Mouse (Mus musculus) neural tube, embryonic 12.5 days (tissue): ENCODE data around the gene Lpp. TPM values are rescaled to one million over a fixed set of nuclear protein-coding genes. Genes with fewer than 3 reads are reported as not detected.

Experiments used
- ATAC-seq: fragments of 200-750 bp; cut with Nextera tagmentation; 2 replicates; pipeline ENCODE4 v1.8.0; 2017; ENCODE audit warnings: low read depth, mild to moderate bottlenecking, moderate TSS enrichment, moderate library complexity; ENCODE audit not compliant: low FRiP score
- H3K27ac ChIP-seq: fragments of 300-500 bp; sonication (generic); 2 replicates; pipeline ENCODE4 v1.5.1; 2016
- H3K27me3 ChIP-seq: fragments of 300-500 bp; sonication (generic); replicated peaks from 2 replicates; pipeline ENCODE4 v1.6.1; 2016; ENCODE audit warnings: mild to moderate bottlenecking
- H3K36me3 ChIP-seq: fragments of 300-500 bp; sonication (generic); 2 replicates; pipeline ENCODE4 v1.6.1; 2016; ENCODE audit warnings: mild to moderate bottlenecking
- H3K4me1 ChIP-seq: fragments of 300-500 bp; sonication (generic); 2 replicates; pipeline ENCODE4 v1.6.1; 2016
- H3K4me2 ChIP-seq: fragments of 300-500 bp; sonication (generic); replicated peaks from 2 replicates; pipeline ENCODE4 v1.6.1; 2016; ENCODE audit warnings: mild to moderate bottlenecking
- H3K4me3 ChIP-seq: fragments of 300-500 bp; sonication (generic); 2 replicates; pipeline ENCODE4 v1.5.1; 2016
- H3K9ac ChIP-seq: fragments of 300-500 bp; sonication (generic); 2 replicates; pipeline ENCODE4 v1.6.1; 2016; ENCODE audit warnings: mild to moderate bottlenecking
- H3K9me3 ChIP-seq: fragments of 300-500 bp; sonication (generic); 2 replicates; pipeline ENCODE4 v1.6.1; 2016; ENCODE audit warnings: mild to moderate bottlenecking
- WGBS: fragments of 180-500 bp; shearing (Covaris S2); methylation state at CpG from one replicate; pipeline ENCODE4 v1.1.7; 2016; 5-methylcytosine and 5-hydroxymethylcytosine counted together
- polyA plus RNA-seq: library from polyadenylated mRNA; unstranded; fragments of >200 nt; fragmentation: Nextera tagmentation; extraction: Ambion mirVana; gene quantifications from 2 replicates; pipeline ENCODE4 v1.2.1, GENCODE M21; 2016

Lpp gene
- polyA plus RNA-seq, 1 experiment from 2014 or later = 18.8 TPM

- Histone ChIP-seq H3K27ac (no peak overlapping the region), H3K4me3 (no peak overlapping the region), H3K9me3 (no peaks in the 10 kb centered on the region), H3K4me2 (no peak overlapping the region), H3K36me3 (no peaks in the 10 kb centered on the region), H3K4me1 (peaks cover 29% of the 10 kb centered on the region), H3K9ac (no peak overlapping the region), H3K27me3 (no peaks in the 10 kb centered on the region)
- 87% methylated on average over 5 of the region's 5 CpGs for WGBS
- no peak for ATAC-seq
These were observed 104.9 kb downstream of the Lpp start for GRCm38 (mm10) chr16:24498103-24498659.

GRCm38 (mm10) chr16:24501197-24501596 lies 107.9 kb downstream of the Lpp start:
- H3K9ac ChIP-seq = no peak overlapping the region
- peak; percentile 73 for ATAC-seq
- no peaks in the 10 kb centered on the region for H3K9me3 ChIP-seq
- no peaks in the 10 kb centered on the region for H3K27me3 ChIP-seq
- H3K27ac ChIP-seq = no peak overlapping the region
- WGBS = 68% methylated on average over 6 of the region's 6 CpGs
- no peaks in the 10 kb centered on the region for H3K36me3 ChIP-seq
- no peak overlapping the region for H3K4me3 ChIP-seq
- H3K4me1 ChIP-seq = peaks cover 14% of the 10 kb centered on the region
- no peak overlapping the region for H3K4me2 ChIP-seq

GRCm38 (mm10) chr16:24501628-24502294 lies 108.5 kb downstream of the Lpp start:
- 80% methylated on average over 11 of the region's 11 CpGs for WGBS
- Histone ChIP-seq H3K9me3 (no peaks in the 10 kb centered on the region), H3K27me3 (no peaks in the 10 kb centered on the region), H3K36me3 (no peaks in the 10 kb centered on the region), H3K27ac (no peak overlapping the region), H3K4me3 (no peak overlapping the region), H3K4me2 (no peak overlapping the region), H3K9ac (no peak overlapping the region), H3K4me1 (peaks cover 17% of the 10 kb centered on the region)
- ATAC-seq = peak; percentile 34

GRCm38 (mm10) chr16:24502295-24502823 lies 109.1 kb downstream of the Lpp start:
- peak; percentile 30; the same call in 1 of the 2 replicates for ATAC-seq
- H3K9ac ChIP-seq = no peak overlapping the region
- H3K36me3 ChIP-seq = no peaks in the 10 kb centered on the region
- H3K27ac ChIP-seq = no peak overlapping the region
- peaks cover 21% of the 10 kb centered on the region for H3K4me1 ChIP-seq
- H3K4me2 ChIP-seq = no peak overlapping the region
- H3K27me3 ChIP-seq = no peaks in the 10 kb centered on the region
- no peaks in the 10 kb centered on the region for H3K9me3 ChIP-seq
- no peak overlapping the region for H3K4me3 ChIP-seq
- WGBS = 66% methylated on average over 3 of the region's 3 CpGs

GRCm38 (mm10) chr16:24504838-24505605 lies 111.7 kb downstream of the Lpp start:
- ATAC-seq = no peak
- Histone ChIP-seq H3K4me3 (no peak overlapping the region), H3K9ac (no peak overlapping the region), H3K4me1 (peaks cover 28% of the 10 kb centered on the region), H3K27ac (no peak overlapping the region), H3K36me3 (no peaks in the 10 kb centered on the region), H3K9me3 (no peaks in the 10 kb centered on the region), H3K27me3 (no peaks in the 10 kb centered on the region), H3K4me2 (no peak overlapping the region)
- WGBS = 47% methylated on average over 7 of the region's 7 CpGs

- Histone ChIP-seq H3K4me3 (no peak overlapping the region), H3K36me3 (no peaks in the 10 kb centered on the region), H3K4me2 (no peak overlapping the region), H3K27me3 (no peaks in the 10 kb centered on the region), H3K4me1 (peaks cover 21% of the 10 kb centered on the region), H3K9ac (no peak overlapping the region), H3K9me3 (no peaks in the 10 kb centered on the region), H3K27ac (no peak overlapping the region)
- 88% methylated on average over 2 of the region's 2 CpGs for WGBS
- ATAC-seq = no peak
These were observed 112.9 kb downstream of the Lpp start for GRCm38 (mm10) chr16:24506237-24506636.

GRCm38 (mm10) chr16:24506740-24507139 lies 113.4 kb downstream of the Lpp start:
- H3K27me3 ChIP-seq = no peaks in the 10 kb centered on the region
- no peak for ATAC-seq
- no peak overlapping the region for H3K4me2 ChIP-seq
- no peak overlapping the region for H3K27ac ChIP-seq
- no peaks in the 10 kb centered on the region for H3K9me3 ChIP-seq
- no peak overlapping the region for H3K4me3 ChIP-seq
- H3K36me3 ChIP-seq = no peaks in the 10 kb centered on the region
- H3K9ac ChIP-seq = no peak overlapping the region
- WGBS = 67% methylated on average over 4 of the region's 4 CpGs
- peaks cover 17% of the 10 kb centered on the region for H3K4me1 ChIP-seq

- no peak overlapping the region for H3K4me2 ChIP-seq
- H3K36me3 ChIP-seq = no peaks in the 10 kb centered on the region
- H3K27me3 ChIP-seq = no peaks in the 10 kb centered on the region
- H3K4me1 ChIP-seq = peaks cover 15% of the 10 kb centered on the region
- H3K9me3 ChIP-seq = no peaks in the 10 kb centered on the region
- H3K4me3 ChIP-seq = no peak overlapping the region
- no peak overlapping the region for H3K9ac ChIP-seq
- H3K27ac ChIP-seq = no peak overlapping the region
- ATAC-seq = no peak
- WGBS = 90% methylated on average over 5 of the region's 5 CpGs
These were observed 114.7 kb downstream of the Lpp start for GRCm38 (mm10) chr16:24507927-24508540.

GRCm38 (mm10) chr16:24509100-24509812 lies 115.9 kb downstream of the Lpp start:
- no peaks in the 10 kb centered on the region for H3K36me3 ChIP-seq
- H3K9me3 ChIP-seq = no peaks in the 10 kb centered on the region
- no peak overlapping the region for H3K27ac ChIP-seq
- WGBS = 72% methylated on average over 5 of the region's 5 CpGs
- no peak overlapping the region for H3K9ac ChIP-seq
- H3K4me3 ChIP-seq = no peak overlapping the region
- H3K4me2 ChIP-seq = no peak overlapping the region
- peak; percentile 37; the same call in 1 of the 2 replicates for ATAC-seq
- H3K27me3 ChIP-seq = no peaks in the 10 kb centered on the region
- H3K4me1 ChIP-seq = peaks cover 15% of the 10 kb centered on the region

- no peaks in the 10 kb centered on the region for H3K36me3 ChIP-seq
- H3K4me3 ChIP-seq = no peak overlapping the region
- H3K4me1 ChIP-seq = peaks cover 15% of the 10 kb centered on the region
- H3K27me3 ChIP-seq = no peaks in the 10 kb centered on the region
- H3K27ac ChIP-seq = no peak overlapping the region
- no peak overlapping the region for H3K4me2 ChIP-seq
- no peak overlapping the region for H3K9ac ChIP-seq
- H3K9me3 ChIP-seq = no peaks in the 10 kb centered on the region
- 66% methylated on average over 1 of the region's 1 CpGs for WGBS
- ATAC-seq = no peak
These were observed 116.5 kb downstream of the Lpp start for GRCm38 (mm10) chr16:24509813-24510166.

- H3K4me3 ChIP-seq = no peak overlapping the region
- H3K36me3 ChIP-seq = no peaks in the 10 kb centered on the region
- H3K4me2 ChIP-seq = no peak overlapping the region
- no peak overlapping the region for H3K9ac ChIP-seq
- no peak overlapping the region for H3K27ac ChIP-seq
- no peaks in the 10 kb centered on the region; the same call in 1 of the 2 replicates for H3K27me3 ChIP-seq
- peaks cover 8% of the 10 kb centered on the region; the same call in 1 of the 2 replicates for H3K4me1 ChIP-seq
- no peak for ATAC-seq
- H3K9me3 ChIP-seq = no peaks in the 10 kb centered on the region
- 93% methylated on average over 4 of the region's 4 CpGs for WGBS
These were observed 119.9 kb downstream of the Lpp start for GRCm38 (mm10) chr16:24513228-24513627.
